9 mouse cellular contexts compared by ENCODE assay signal in the genomic region with DNA sequence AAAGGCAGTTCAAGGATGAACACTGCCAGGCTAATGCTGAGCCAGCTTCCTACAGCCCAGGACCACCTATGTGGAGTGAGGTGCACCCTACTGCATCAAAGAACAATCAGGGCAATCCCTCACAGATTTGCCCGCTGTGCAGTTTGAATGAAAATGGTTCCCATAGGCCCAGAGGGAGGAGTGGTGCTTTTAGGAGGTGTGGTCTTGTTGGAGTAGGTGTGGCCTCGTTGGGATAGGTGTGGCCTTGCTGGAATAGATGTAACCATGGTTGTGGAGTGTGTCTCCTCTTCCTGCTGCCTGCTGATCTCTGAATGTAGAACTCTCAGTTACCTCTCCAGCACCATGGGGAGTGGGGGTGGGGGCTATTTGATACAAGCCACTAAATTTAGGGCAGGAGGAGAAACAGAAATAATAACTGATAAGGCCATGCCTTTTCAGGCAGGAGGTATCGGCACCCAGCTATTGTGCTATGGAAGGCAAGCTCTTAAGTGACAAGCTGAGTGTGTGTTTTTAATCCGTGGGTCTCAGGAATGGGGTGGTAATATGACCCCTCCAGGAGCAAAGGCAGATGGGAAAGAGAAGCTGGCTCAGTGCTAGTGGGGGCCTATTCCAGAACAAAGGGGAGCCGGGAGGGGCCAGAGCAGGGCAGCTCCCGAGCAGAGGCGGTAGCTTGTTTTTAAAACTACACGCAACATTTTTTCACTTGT. TPM values are rescaled to one million over a fixed set of nuclear protein-coding genes. Genes with fewer than 3 reads are reported as not detected.
DNase-seq lines count a peak whose midpoint lies in the region; ATAC-seq lines count a peak whose summit lies in the region.
"Had no signal": no experiment of that assay in that cellular context is flagged by ENCODE, and none has a peak within 500 bp of the region (broad histone marks: within the 10 kb centered on the region; RNA-seq: fewer than 3 reads in every experiment).

No protein-coding gene starts in this region.

- peaks cover 21% of the 10 kb centered on the region for H3K4me1 ChIP-seq in forebrain, embryonic 10.5 days
- H3K4me1 ChIP-seq in forebrain, embryonic 11.5 days (replicated peaks; ENCODE audit: control insufficient read depth, insufficient read depth, low read length): peaks cover 6% of the 10 kb centered on the region; the same call in 1 of the 2 replicates
- H3K4me1 ChIP-seq in neural tube, embryonic 13.5 days (replicated peaks): peaks cover 27% of the 10 kb centered on the region
- H3K4me1 ChIP-seq in hindbrain, embryonic 13.5 days (replicated peaks): peaks cover 20% of the 10 kb centered on the region

- peaks cover 3% of the 10 kb centered on the region; the same call in 1 of the 2 replicates for H3K9me3 ChIP-seq in forebrain, embryonic 10.5 days
- H3K9me3 ChIP-seq in forebrain, embryonic 11.5 days (ENCODE audit: control insufficient read depth, low read length): no peaks in the 10 kb centered on the region
- no peaks in the 10 kb centered on the region for H3K9me3 ChIP-seq in neural tube, embryonic 13.5 days
- H3K9me3 ChIP-seq in hindbrain, embryonic 13.5 days: no peaks in the 10 kb centered on the region

- H3K9ac ChIP-seq in forebrain, embryonic 11.5 days (ENCODE audit: low read length): no peak overlapping the region
- no peak overlapping the region for H3K9ac ChIP-seq in neural tube, embryonic 13.5 days
- H3K9ac ChIP-seq in hindbrain, embryonic 13.5 days: no peak overlapping the region; the same call in 1 of the 2 replicates

- DNase-seq in forebrain, embryonic 10.5 days (ENCODE audit: extremely low spot score, low spot score): no peak
- no peak for DNase-seq in forebrain, embryonic 11.5 days (ENCODE audit: low spot score)
- no peak for DNase-seq in neural tube, embryonic 10.5 days (ENCODE audit: extremely low spot score, low spot score)
- DNase-seq in T-cell, adult 2 months (ENCODE audit: low spot score): no peak
- DNase-seq in gastrocnemius, postnatal 25 days: no peak

- no peaks in the 10 kb centered on the region for H3K36me3 ChIP-seq in forebrain, embryonic 10.5 days (replicated peaks)
- H3K36me3 ChIP-seq in forebrain, embryonic 11.5 days (ENCODE audit: control insufficient read depth, insufficient read depth, low read length): no peaks in the 10 kb centered on the region
- H3K36me3 ChIP-seq in neural tube, embryonic 13.5 days: no peaks in the 10 kb centered on the region
- no peaks in the 10 kb centered on the region for H3K36me3 ChIP-seq in hindbrain, embryonic 13.5 days

- H3K4me3 ChIP-seq in forebrain, embryonic 10.5 days: no peak overlapping the region
- H3K4me3 ChIP-seq in forebrain, embryonic 11.5 days (ENCODE audit: low read depth, low read length): no peak overlapping the region
- no peak overlapping the region for H3K4me3 ChIP-seq in neural tube, embryonic 13.5 days
- no peak overlapping the region for H3K4me3 ChIP-seq in hindbrain, embryonic 13.5 days
- H3K4me3 ChIP-seq: erythroblast, embryonic 14.5 days had no signal

- no peak overlapping the region for H3K4me2 ChIP-seq in forebrain, embryonic 11.5 days (ENCODE audit: low read depth, low read length, severe bottlenecking)
- H3K4me2 ChIP-seq in neural tube, embryonic 13.5 days: no peak overlapping the region
- H3K4me2 ChIP-seq in hindbrain, embryonic 13.5 days: no peak overlapping the region

- 73% methylated on average over 8 of the region's 8 CpGs for WGBS in forebrain, embryonic 10.5 days
- 70% methylated on average over 8 of the region's 8 CpGs for WGBS in forebrain, embryonic 11.5 days
- 60% methylated on average over 8 of the region's 8 CpGs for WGBS in neural tube, embryonic 13.5 days
- WGBS in hindbrain, embryonic 13.5 days: 52% methylated on average over 8 of the region's 8 CpGs

- no peaks in the 10 kb centered on the region for H3K27me3 ChIP-seq in forebrain, embryonic 10.5 days (ENCODE audit: poor library complexity, severe bottlenecking)
- H3K27me3 ChIP-seq in forebrain, embryonic 11.5 days (ENCODE audit: control insufficient read depth, insufficient read depth, low read length): no peaks in the 10 kb centered on the region
- H3K27me3 ChIP-seq in neural tube, embryonic 13.5 days: no peaks in the 10 kb centered on the region
- no peaks in the 10 kb centered on the region for H3K27me3 ChIP-seq in hindbrain, embryonic 13.5 days

- no peak for ATAC-seq in forebrain, embryonic 11.5 days (replicated peaks; ENCODE audit: low FRiP score)
- no peak for ATAC-seq in neural tube, embryonic 13.5 days (ENCODE audit: low read depth)
- ATAC-seq in hindbrain, embryonic 13.5 days (ENCODE audit: low FRiP score): no peak
- ATAC-seq in inflammation-experienced regulatory T-cells, adult 6 months: no peak

- peak overlapping the region; percentile 44 for H3K27ac ChIP-seq in forebrain, embryonic 10.5 days
- H3K27ac ChIP-seq in forebrain, embryonic 11.5 days (ENCODE audit: low read depth, low read length): no peak overlapping the region
- H3K27ac ChIP-seq in neural tube, embryonic 13.5 days (replicated peaks): peak overlapping the region; percentile 67
- H3K27ac ChIP-seq in hindbrain, embryonic 13.5 days: peak overlapping the region; percentile 49

RNA-seq across cellular contexts. Expression of gene Psmg4, which starts 6.5 kb away (rescaled TPM):
- polyA plus RNA-seq in forebrain, embryonic 10.5 days (2016; fragmentation: Nextera tagmentation; extraction: Ambion mirVana): 129 and 133 TPM in 2 replicates
- polyA plus RNA-seq in forebrain, embryonic 11.5 days (2014; fragmentation: Nextera tagmentation; extraction: Ambion mirVana): 114 and 123 TPM in 2 replicates
- polyA plus RNA-seq in neural tube, embryonic 13.5 days (2015; fragmentation: Nextera tagmentation; extraction: Ambion mirVana): 94.7 and 95.4 TPM in 2 replicates
- 87.0 and 94.4 TPM in 2 replicates for polyA plus RNA-seq in hindbrain, embryonic 13.5 days (2015; fragmentation: Nextera tagmentation; extraction: Ambion mirVana)
- polyA plus RNA-seq in inflammation-experienced regulatory T-cells, adult 6 months (2017; shearing (Covaris generic)): 10 to 100 TPM; 42.5 to 48.6 (median 45.6) TPM
- 10 to 100 TPM; 15.9 to 16.2 TPM for total RNA-seq in gastrocnemius, postnatal 25 days (2021)

RNA-seq across cellular contexts. Expression of gene Tubb2b, which starts 26.0 kb away (rescaled TPM):
- 137 and 151 TPM in 2 replicates for polyA plus RNA-seq in forebrain, embryonic 10.5 days (2016; fragmentation: Nextera tagmentation; extraction: Ambion mirVana)
- 232 and 287 TPM in 2 replicates for polyA plus RNA-seq in forebrain, embryonic 11.5 days (2014; fragmentation: Nextera tagmentation; extraction: Ambion mirVana)
- 644 and 732 TPM in 2 replicates for polyA plus RNA-seq in neural tube, embryonic 13.5 days (2015; fragmentation: Nextera tagmentation; extraction: Ambion mirVana)
- 795 and 852 TPM in 2 replicates for polyA plus RNA-seq in hindbrain, embryonic 13.5 days (2015; fragmentation: Nextera tagmentation; extraction: Ambion mirVana)
- polyA plus RNA-seq in inflammation-experienced regulatory T-cells, adult 6 months (2017; shearing (Covaris generic)): 1 to 10 TPM in 2 of 3 experiments, not detected in 1; 1.7 to 2.0 TPM
- total RNA-seq in gastrocnemius, postnatal 25 days (2021): 1 to 10 TPM; 2.3 to 3.6 TPM

Comparison
In these comparisons a context has a peak if more than half of its experiments do, and no peak if none do; other contexts are left out.
1. RNA of gene Tubb2b, which starts 26.0 kb away (polyA plus RNA-seq): 795 to 852 TPM in hindbrain, embryonic 13.5 days, 644 to 732 TPM in neural tube, embryonic 13.5 days, 232 to 287 TPM in forebrain, embryonic 11.5 days and 137 to 151 TPM in forebrain, embryonic 10.5 days; 1.7 to 2.0 TPM in inflammation-experienced regulatory T-cells, adult 6 months; every median in the first group is over 10 times any median in the second.